Mouse (Mus musculus) embryo, embryonic 10 days (tissue): ENCODE data around the gene Siah1a.
A peak's percentile ranks its signal among the peaks of the same experiment; 100 is the strongest.

Experiments
- DNase-seq: peaks from one replicate; pipeline ENCODE4 v3.0.0-alpha.2; 2015; ENCODE audit warnings: low spot score

Siah1a gene

DNA sequence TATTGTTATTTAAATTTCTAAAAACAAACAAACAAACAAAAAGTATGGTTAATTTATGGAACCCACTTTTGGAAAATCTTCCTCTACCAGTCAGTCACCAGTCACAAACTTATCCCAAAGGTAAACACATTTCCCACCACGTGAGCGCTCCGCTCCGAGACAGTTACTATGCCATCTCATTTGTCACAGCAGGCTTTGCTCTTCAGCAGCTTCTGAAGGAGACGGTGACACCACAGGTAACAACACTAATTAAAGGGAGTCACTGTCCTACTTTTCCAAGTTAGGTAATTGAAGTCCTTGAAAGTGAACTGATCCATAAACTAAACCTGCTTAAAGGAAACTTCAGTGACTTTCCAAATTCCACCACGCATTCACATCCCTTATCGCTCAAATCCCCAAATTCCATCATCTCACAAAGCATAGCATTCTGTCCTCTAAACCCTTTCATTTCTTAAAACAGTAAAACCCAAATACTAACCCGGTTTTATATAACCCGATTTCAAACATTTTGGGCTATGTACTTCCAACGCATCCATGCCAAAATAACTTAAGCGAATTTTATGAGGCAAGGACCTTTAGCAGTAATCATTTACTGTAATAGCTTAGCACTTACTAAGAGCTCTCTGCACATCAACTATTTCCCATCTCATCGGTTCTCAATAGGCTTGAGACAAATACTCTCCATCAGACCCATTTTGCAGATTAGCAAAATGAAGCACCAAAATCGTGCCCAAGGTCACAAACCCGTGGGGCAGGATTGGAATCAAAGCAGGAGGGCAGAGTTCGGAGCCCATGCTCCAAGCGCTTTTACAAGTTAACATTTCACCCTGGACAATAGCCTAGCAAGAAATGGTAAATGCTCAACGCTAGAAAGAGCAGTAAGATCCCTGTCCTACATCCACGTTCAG is 1.2 kb downstream of the Siah1a start:
- peak; percentile 42 for DNase-seq

DNA sequence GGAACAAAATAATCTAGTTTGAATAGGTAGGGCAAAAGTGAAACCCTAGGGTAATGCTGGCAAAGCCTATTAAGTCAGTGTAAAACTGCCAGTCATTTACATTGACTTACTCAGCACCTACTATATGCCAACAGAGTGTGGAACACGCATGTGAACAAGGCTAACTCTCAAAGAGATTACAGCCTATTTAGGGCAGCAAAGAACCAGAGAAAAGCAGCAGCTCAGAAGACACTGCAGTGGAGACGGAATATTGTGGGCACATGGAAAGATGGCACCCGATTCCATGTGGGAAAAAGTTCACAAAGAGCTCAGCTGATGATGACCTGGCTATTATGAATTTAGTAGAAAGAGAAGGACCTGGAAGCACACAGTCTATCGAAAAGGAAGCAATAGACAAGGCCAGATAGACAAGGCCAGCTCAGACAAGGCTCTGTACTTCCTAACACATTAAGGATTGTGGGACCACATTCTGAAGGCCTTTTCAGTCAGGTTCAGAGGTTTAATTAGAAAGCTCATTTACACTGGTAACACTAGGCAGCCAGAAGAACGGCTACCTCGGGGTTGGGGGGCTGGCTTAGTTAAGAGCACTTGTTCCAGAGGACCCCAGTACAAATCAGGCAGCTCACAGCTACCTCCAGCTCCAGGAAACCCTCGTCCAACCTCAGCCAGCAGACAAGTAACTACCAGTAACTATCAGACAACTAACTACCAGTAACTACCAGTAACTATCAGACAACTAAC is 3.0 kb downstream of the Siah1a start:
- no peak for DNase-seq

DNA sequence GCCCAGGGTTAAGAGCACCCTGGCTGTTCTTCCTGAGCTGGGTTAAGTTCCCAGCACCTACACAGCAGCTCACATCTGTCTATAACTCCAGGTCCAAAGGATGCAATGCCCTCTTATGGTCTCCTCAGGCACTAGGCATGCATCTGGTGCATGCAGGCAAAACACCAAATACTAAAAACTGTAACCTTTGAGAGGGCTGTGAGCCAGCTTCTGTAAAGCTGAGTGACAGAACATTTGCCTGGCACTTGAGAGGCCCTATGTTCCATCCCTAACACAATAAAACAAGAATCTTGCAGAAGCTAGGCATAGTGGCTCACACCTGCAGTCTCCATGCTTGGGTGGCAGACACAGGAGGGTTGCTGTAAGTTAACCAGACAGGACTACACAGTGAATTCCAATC is 4.1 kb downstream of the Siah1a start:
- no peak for DNase-seq

DNA sequence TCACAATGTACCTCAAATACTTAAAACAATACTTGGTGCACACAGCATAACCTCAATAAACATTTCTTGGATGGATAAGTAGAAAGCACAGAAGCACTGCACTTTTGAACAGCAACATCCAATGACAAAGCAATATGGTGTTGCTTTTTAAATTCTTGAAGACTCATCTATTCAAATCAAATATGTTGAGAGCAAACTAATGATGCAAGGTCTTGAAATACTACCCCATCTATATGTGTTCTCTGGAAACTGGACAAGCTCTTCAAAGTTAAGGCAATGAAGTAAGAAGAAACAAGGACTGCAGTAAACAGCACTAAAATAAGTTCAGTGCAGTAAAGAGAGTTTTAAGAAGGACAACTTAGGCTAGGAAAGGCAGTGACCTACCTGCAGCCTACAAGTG is 4.8 kb downstream of the Siah1a start:
- DNase-seq = no peak

DNA sequence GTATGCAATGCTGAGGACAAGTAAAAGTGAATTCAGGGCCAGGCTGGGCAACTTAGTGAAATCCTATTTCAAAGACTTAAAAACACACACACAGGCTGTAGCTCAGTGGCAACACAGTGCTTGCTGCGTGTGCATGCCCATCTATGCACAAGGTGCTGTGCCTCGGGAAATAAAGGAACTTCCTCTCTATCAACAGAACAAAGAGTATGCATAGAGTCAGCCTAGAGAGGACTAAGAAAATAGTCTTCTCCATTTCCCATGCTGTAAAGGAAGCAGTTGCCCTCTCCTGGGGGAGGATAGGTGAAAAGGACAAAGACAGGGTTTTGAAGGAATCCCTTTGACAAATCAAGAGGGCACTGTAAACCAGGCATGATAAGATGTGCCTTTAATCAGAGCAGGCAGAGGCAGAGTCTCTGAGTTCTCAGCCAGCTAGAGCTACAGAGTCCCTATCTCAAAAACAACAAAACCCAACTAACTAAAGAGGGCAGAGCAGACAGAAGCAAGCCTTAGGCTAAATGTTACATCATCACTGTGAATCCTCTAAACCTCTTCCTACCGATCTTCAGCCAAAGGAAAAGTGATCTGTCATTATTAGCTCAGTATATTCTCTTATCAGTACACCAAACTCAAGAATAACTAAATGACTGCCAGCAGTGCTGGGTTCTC is 10.2 kb downstream of the Siah1a start:
- DNase-seq = no peak

DNA sequence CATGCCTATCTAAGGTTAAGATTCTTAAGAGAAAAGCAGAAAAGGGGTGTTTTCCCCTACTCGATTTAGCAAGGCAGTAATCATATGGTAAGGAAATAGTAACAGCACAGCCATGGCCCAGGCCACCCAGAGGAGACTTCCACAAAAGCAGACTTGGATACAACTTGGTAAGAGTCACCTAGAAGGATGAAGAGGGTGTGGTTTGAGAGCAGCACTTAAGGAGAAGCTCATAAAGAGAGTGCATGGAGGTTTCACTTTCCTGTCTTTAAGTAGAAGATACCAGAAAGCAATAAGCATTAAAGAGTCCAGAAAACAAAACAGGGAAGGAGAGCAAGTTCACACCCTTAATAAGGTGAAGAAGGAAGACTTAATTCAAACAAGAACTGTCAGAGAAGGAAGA is 10.8 kb downstream of the Siah1a start:
- no peak for DNase-seq

DNA sequence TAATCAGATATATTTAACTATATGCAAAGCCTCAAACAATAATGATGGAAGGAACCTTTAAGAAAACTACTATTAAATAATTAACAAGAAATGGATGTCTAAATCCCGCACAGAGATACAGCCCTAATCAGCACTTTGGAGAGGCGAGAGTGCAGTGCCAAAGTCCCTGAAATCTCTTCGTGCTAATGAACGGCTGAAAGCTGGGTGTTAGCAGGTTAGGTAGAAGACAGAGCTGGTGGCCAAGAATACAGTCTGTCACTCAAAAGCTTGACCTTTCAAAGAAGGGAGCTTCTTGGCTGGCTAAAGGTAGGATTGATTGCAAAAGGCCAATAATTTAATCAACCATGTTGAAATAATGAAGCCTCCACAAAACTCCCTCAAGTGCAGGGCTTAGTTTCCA is 11.6 kb downstream of the Siah1a start:
- DNase-seq = no peak

DNA sequence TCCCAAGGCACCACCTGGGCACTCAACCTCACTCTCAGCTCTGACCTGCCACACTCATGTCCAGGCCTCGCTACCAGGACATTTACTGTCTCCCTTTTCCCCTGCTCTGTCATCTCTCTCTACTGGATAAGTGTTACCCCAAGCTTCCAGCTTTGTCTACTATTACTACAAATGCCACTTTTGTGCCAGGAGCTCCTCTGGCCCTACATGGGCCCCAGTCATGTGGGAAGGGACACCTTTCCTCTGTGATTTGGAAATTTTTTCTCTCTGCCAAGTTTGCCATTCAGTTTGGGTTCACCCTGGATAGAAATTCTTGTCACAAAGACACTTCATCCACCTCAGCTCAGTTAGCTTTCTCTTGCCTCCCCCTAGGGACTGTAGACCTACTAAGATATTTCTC is 14.9 kb downstream of the Siah1a start:
- DNase-seq = no peak

DNA sequence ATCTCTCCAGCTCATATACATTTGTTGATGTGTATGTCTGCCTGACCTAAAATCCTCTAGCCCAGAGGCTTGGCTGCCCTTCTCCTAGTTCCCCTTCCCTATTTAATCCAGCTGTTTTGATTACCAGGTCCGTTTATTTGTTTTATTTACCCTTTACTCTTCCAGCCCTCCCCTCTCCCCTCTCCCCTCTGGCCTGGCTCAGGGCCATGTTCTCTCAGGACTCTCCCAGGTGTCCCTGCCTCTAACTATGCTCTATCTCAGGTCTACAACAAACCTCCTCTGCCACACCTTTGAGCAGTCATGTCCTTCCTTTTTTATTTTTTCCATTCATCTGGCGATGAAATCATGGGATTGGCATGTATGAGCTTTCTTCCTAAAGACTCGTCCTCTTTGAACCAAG is 15.4 kb downstream of the Siah1a start:
- DNase-seq = no peak

DNA sequence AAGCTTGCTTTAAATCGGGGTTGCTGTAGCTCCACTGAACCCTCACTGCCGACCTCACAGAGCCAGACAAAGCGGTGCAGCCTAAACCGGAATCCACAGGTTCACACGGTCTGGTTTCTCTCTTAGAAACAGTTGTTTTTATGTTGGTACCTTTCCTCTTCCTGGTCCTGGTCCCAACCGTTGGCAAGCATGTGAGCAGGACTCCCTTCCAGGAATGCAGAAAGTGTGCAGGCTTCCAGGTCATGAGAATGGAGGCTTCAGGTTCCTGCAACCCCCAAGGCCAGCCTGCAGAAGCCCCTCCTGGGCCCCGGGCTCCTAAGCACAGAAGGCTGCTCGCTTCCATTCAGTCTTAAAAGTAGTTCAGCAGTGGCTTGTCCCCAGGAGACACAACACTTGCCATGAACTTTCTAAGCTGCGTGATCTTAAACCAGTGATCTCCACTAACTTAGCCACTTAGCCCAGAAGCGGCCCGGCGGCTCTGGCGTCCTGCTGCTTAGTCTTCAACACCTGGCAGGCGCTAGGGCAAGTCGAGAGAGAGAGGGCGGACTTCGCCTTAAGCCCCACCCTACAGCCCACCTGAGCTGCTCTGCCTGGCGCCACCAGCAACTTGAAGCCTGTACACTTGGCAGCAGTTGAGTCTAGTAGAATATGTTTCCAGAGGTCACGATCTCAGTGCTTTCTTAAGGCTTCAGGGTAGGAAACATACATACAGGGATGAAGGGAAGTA is 17.3 kb downstream of the Siah1a start:
- DNase-seq = no peak

DNA sequence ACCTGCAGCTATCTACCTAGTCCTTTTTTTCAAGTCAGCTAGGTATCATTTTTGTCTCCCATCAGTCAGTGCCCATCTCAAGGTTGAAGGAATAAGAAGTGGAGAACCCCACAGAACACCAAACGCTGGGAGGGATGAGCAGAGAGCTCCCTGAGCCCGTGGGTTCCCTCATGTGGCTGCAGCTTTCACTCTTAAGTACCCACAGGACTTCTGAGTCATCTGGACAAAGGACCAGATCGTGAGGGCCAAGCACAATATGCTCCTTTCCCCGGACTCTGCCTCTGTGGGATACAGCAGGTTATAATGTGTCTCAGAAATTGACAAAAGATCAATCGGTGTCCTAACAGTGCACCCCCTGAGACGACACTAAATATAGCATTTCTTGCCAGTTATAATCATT is 18.8 kb downstream of the Siah1a start:
- no peak for DNase-seq

DNA sequence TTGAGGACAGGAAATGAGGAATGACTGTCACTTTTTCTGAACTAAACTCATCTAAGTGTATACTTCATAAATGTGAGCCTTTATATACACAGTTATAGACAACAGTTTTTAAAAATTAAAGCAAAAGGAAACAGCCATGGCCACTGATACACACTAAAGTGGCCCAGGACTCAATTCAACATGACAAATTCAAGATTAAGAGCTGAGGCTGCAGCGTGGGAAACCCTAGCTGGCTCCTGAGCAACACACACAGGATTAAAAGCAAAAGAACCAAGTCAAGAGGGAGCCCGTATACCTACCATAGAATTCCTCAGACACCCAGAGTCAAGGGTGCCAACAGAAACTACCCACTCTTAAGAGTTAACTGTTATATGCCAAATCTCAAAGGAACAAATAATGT is 24.2 kb downstream of the Siah1a start:
- no peak for DNase-seq

DNA sequence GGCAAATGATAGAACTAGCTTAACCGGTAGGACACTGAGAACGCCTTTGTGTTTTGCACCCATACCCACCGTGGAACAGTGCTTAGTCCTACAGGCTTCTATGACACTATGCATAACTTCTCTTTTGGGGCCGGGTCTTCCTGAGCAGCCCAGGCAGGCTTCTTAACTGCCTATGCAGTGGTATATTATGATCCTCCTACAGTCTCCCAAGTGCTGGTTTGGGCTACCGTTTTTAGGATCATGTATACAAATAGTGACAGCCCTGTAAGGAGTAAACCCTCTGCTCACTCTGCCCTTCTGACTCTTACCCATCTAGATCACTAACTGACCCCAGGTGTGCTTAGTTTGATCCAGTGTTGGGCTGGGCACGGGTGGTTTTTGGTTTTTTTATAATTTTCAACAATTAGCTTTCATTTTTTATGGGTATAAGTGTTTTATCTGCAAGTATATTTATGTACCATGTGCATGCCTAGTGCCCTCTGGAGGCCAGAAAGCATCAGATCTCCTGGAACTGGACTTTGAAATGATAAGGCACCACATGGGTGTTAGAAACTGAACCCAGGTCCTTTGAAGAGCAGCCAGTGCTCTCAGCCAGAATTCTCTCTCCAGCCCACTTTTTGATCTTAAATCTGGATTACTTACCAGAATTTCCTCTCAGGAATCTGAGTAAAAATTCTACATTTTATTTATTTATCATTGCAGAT is 24.8 kb downstream of the Siah1a start:
- no peak for DNase-seq

DNA sequence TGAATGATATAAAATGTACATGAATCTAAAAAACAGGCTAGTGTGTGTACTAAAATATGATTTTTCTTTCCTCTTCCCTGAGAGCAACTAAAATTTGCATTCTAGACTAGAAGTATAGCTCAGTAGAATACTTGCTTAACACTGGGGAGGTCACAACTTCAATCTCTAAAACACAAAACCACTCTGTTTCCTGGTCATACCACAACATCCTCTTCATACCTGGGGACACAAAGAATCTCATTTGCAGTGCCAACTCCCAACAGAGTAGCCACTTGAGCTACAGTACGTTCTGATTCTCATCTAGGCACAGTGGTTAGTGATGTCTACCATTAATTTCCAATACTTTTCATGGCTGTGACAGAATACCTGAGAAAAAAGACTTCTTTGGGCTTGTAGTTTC is 26.4 kb downstream of the Siah1a start:
- DNase-seq = no peak

DNA sequence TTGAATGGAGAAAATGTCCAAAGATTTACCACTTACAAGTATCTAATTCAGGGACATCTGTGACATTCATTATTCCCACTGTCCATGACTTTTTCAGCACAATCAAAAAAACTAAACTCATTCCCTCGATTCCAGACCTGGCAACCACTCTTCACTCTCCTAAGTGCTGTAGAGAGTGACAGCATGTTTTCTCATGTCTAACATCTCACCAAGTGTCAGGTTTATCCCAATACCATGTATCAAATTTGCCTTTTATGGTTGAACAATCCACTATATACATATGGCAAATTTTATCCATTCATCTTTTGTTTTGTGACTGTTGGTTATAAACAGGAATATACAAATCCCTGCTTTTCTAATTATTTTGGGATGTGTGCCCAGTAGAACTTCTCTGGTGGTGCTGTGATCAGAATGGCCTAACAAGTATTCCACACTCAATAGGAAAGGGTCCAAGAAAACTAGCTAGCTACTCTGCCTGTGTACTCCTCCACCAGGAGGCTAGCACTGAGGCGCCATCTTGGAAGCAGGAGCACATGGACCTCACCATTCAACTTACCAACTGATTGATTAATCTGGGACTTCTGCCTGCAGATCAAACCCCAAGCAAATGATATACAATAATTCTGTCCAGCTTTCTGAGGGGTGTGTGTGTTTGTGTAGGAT is 27.3 kb downstream of the Siah1a start:
- no peak for DNase-seq

DNA sequence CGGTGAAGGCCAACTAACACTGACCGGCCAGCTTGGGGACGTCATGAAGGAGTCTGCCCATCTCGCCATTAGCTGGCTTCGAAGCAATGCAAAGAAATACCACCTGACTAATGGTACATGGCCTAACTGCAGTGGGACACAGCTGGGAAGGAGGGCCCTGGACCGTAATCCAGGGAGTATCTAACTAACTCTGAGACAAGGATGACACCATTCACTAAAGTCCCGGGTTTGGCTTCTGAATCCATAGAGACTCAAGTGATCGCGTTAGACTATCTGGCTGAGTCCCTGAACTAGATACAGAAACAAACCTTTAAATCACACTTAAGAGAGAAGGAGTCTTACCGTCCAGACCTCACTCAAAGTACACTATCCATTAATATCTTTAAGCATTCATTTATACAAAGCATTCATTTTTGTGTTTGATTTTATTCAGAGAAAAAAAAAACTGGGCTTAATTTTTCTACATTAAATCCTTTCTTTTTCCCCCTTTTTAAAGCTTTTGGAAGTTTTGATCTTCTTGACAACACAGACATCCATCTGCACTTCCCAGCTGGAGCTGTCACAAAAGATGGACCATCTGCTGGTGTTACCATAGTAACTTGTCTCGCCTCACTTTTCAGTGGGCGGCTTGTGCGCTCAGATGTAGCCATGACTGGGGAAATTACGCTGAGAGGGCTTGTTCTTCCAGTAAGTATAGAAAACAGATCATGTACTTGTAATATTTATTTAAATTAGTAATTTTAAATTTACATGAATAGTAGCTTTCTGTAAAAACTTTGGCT is 32.1 kb downstream of the Siah1a start:
- DNase-seq = peak; percentile 75

DNA sequence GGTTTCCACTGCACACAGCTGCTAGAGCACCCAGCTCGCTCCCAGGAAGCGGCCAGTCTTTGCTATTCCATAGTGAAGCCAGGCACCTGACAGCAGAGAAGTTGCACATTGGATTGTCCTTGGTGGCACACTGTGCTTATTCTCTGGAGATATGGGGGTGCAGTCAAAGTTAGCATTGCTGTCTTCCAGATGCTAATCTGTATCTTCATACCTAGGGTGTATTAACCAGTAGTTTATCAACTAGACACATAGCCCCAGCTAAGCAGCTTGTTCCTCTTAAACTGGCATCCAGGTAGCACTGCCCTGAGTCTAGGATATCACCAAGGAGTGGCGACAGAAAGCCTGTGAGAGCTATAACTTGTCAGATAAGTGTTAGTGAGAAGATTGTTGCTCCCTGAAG is 33.1 kb downstream of the Siah1a start:
- DNase-seq = no peak

DNA sequence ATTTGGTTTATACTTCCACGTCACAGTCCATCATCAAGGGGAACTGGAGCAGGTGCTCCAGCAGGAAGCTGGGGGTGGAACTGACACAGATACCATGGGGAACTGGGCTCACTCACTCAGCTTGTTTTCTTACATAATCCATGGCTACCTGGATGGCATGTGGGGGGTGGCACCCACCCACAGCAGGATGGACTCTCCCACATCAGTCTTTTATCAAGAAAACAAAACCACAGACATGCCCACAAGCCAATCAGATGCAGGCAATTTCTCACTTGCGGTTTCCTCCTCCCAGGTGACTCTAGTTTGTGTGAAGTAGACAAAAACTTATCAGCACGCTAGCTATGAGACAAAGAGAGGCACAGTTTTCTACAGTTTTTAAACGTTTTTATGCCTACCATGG is 37.9 kb downstream of the Siah1a start:
- no peak for DNase-seq

DNA sequence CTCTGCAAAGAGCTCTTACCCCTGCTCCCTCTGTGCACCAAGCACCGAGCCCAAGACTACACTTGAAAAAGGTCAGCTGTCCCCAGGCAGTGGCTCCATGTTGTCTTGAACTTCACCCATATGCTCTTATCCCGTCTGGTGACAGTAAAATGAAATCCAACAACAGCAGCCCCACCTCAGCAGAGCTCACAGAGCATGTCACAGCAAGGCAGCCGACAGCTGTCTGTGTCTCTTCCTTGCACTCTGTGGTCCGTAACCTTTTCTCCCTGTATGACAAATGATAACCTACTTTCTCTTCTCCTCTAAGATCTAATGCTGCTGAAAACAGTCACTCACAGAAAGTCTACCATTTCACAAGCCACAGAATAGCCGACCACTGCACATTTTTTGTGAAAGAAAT is 39.0 kb downstream of the Siah1a start:
- DNase-seq = no peak

DNA sequence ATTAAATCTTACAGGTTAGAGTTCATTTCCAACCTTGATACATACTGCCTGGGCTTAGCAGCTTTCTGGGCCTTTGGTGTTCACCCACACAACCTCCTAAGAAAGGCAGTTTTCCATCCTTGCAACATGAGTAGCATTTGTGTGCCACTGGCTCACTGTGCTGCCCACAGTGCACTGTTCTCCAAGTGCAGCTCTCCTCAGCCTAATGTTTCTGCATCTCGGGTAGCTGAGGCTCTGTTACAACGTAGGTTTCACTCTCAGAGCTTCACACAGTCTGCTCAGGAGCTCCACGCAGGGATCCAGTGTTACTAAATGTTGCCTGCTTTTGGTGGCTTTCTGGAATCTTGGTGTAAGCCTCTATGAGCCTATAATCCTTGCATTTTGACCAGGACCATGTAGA is 40.4 kb downstream of the Siah1a start:
- DNase-seq = no peak
